Mouse (Mus musculus) G1E (cell line): ENCODE results near the gene Scamp1.

ENCODE experiments used
- CTCF ChIP-seq: IDR thresholded peaks from 2 replicates; pipeline ENCODE4 v1.5.1; 2012; ENCODE audit warnings: low read depth, low read length, inconsistent platforms, mixed read lengths
- GATA1 ChIP-seq: IDR thresholded peaks from 2 replicates; pipeline ENCODE4 v1.6.1; 2012; ENCODE audit warnings: borderline replicate concordance, low read length, inconsistent platforms, mixed read lengths
- GATA2 ChIP-seq: IDR thresholded peaks from 2 replicates; pipeline ENCODE4 v1.6.1; 2012; ENCODE audit warnings: low read depth, low read length, inconsistent platforms, borderline replicate concordance
- POLR2AphosphoS5 ChIP-seq: IDR thresholded peaks from 2 replicates; pipeline ENCODE4 v1.6.1; 2012; ENCODE audit warnings: low read depth, low read length, inconsistent platforms; ENCODE audit not compliant: insufficient replicate concordance
- TAL1 ChIP-seq: conservative IDR thresholded peaks from 2 replicates; pipeline ENCODE4 v1.6.1; 2012; ENCODE audit warnings: low read depth, low read length, inconsistent platforms, mixed read lengths

GRCm38 (mm10) chr13:94164501-94164900, 121.2 kb downstream of the Scamp1 start:
- TF ChIP-seq CTCF (no peak), GATA1 (no peak), TAL1 (no peak), POLR2AphosphoS5 (no peak), GATA2 (no peak)
